Mouse (Mus musculus) spleen, adult 2 months (tissue): ENCODE measurements around the gene Gm11985.

Experiments
- CTCF ChIP-seq: fragments of 200-500 bp; IDR thresholded peaks from 2 replicates; pipeline ENCODE4 v1.5.1; 2011; ENCODE audit warnings: mild to moderate bottlenecking, inconsistent platforms; ENCODE audit not compliant: insufficient read depth, insufficient read length, insufficient replicate concordance; ENCODE audit errors: extremely low read depth
- POLR2A ChIP-seq: fragments of 200-500 bp; IDR thresholded peaks from 2 replicates; pipeline ENCODE4 v1.6.1; 2011; ENCODE audit warnings: low read depth, low read length, inconsistent platforms

- TF ChIP-seq POLR2A (no peak), CTCF (no peak)
Measured at GRCm38 (mm10) chr11:7138370-7138769, 50.0 kb downstream of the Gm11985 start.
